Mouse (Mus musculus): ENCODE data around the gene Rpl36-ps4. TPM values are rescaled to one million over a fixed set of nuclear protein-coding genes. Genes with fewer than 3 reads are reported as not detected.
A peak's percentile ranks its signal among the peaks of the same experiment; 100 is the strongest.

Rpl36-ps4 gene
- not detected for total RNA-seq (2021)
- long read RNA-seq, experiment 1: 0 reads
- long read RNA-seq, experiment 2: 0 reads

- Histone ChIP-seq H3K4me3 (no peak within 1 kb of the TSS), H3K27ac (no peak within 1 kb of the TSS)
- intact Hi-C loops (cut with DNase I): no loop called here
- DNase-seq (ENCODE audit: extremely low spot score in 1 of 2, low spot score in 2 of 2): no peak
- TF ChIP-seq CTCF (IDR thresholded peaks at IDR 0.05): no peak
Measured at GRCm38 (mm10) chr17:87920677-87921076, at the start of gene Rpl36-ps4. Rpl36-ps4 (plus strand) TSS chr17:87920977.

DNA sequence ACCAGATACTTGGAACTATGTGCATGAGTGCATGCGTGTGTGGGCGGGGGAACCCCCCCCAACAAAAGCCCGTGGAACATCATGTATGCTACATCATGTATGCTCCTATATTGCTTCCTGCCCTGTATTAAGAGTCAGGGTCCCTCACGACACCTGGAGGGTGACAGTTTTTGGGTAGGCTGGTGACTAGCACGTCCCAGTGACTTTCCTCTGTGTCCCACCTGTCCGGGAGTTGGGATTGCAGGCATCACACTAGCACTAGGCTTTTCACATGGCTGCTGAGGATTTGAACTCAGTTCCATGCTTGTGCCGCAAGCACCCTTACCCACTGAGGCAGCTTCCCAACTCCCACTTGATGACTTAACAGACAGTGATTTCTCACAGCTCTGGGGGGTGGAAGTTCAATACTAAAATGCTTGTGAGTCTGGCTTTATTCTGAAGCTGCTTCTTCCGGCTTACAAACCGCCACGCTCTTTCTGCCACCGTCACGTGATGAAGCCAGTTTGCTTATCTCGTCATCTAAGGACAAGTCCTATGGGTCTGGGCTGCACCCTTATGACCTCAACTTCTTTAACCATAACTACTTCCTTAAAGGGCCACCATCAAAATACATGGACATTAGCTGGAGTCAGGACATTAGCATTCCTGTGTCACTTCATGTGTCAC lies 49.2 kb upstream of the Rpl36-ps4 start:
- TF ChIP-seq CTCF (IDR thresholded peaks at IDR 0.05): no peak
- H3K4me3 ChIP-seq: no peak overlapping the region
- no peak overlapping the region for H3K27ac ChIP-seq
- no peak for DNase-seq (ENCODE audit: extremely low spot score in 1 of 2, low spot score in 2 of 2)
- intact Hi-C loops (cut with DNase I): loop anchor here (10.0 kb wide), 1 partner anchor 147 kb away; no protein-coding TSS in a partner anchor

- no peak overlapping the region for H3K4me3 ChIP-seq
- no peak for DNase-seq (ENCODE audit: extremely low spot score in 1 of 2, low spot score in 2 of 2)
- no peak overlapping the region for H3K27ac ChIP-seq
- intact Hi-C loops (cut with DNase I): loop anchor here (10.0 kb wide), 1 partner anchor 147 kb away; no protein-coding TSS in a partner anchor
- TF ChIP-seq CTCF (IDR thresholded peaks at IDR 0.05): no peak
Measured at GRCm38 (mm10) chr17:87872286-87872685, 48.5 kb upstream of the Rpl36-ps4 start.

GRCm38 (mm10) chr17:87873456-87873855 lies 47.3 kb upstream of the Rpl36-ps4 start:
- intact Hi-C loops (cut with DNase I): loop anchor here (10.0 kb wide), 1 partner anchor 149 kb away; no protein-coding TSS in a partner anchor
- Histone ChIP-seq H3K4me3 (no peak overlapping the region), H3K27ac (no peak overlapping the region)
- no peak for DNase-seq (ENCODE audit: extremely low spot score in 1 of 2, low spot score in 2 of 2)
- TF ChIP-seq CTCF (IDR thresholded peaks at IDR 0.05): no peak

DNA sequence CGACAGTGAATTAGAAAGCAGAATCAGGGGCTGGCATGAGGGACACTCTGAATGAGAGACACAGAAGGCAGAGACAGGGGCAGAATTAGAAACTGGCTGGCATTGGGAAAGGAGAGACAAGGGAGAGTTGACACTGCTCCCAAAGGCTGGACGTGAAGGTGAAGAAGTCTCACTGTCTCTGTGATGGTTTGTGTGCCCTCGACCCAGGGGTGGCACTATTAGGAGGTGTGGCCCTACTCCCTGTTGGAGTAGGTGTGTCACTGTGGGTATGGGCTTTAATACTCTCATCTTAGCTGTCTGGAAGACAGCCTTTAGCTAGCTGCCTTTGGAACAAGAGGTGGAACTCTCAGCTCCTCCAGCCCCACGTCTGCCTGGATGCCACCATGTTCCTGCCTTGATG lies 46.8 kb upstream of the Rpl36-ps4 start:
- no peak for DNase-seq (ENCODE audit: extremely low spot score in 1 of 2, low spot score in 2 of 2)
- Histone ChIP-seq H3K27ac (no peak overlapping the region), H3K4me3 (no peak overlapping the region)
- no peak for TF ChIP-seq CTCF (IDR thresholded peaks at IDR 0.05)
- intact Hi-C loops (cut with DNase I): loop anchor here (10.0 kb wide), 1 partner anchor 149 kb away; no protein-coding TSS in a partner anchor

- no peak overlapping the region for H3K4me3 ChIP-seq
- DNase-seq (ENCODE audit: extremely low spot score in 1 of 2, low spot score in 2 of 2): no peak
- intact Hi-C loops (cut with DNase I): loop anchor here (5.0 to 10.0 kb wide), 3 partner anchors 78 to 183 kb away; partner anchors contain the start of gene Kcnk12
- no peak overlapping the region for H3K27ac ChIP-seq
- no peak for TF ChIP-seq CTCF (IDR thresholded peaks at IDR 0.05)
Measured at GRCm38 (mm10) chr17:87875346-87875920, 45.3 kb upstream of the Rpl36-ps4 start.

GRCm38 (mm10) chr17:87876295-87877000 lies 44.3 kb upstream of the Rpl36-ps4 start:
- no peak overlapping the region for H3K27ac ChIP-seq
- TF ChIP-seq CTCF (IDR thresholded peaks at IDR 0.05): no peak
- no peak for DNase-seq (ENCODE audit: extremely low spot score in 1 of 2, low spot score in 2 of 2)
- H3K4me3 ChIP-seq: no peak overlapping the region
- intact Hi-C loops (cut with DNase I): loop anchor here (5.0 to 10.0 kb wide), 3 partner anchors 79 to 184 kb away; partner anchors contain the start of gene Kcnk12

GRCm38 (mm10) chr17:87877207-87878073 lies 43.3 kb upstream of the Rpl36-ps4 start:
- H3K27ac ChIP-seq: 0 out of 2 replicates have a peak overlapping the region, but pooled peaks have one; percentile 11
- intact Hi-C loops (cut with DNase I): loop anchor here (5.0 to 10.0 kb wide), 3 partner anchors 80 to 185 kb away; partner anchors contain the start of gene Kcnk12
- peak; percentile 67 for TF ChIP-seq CTCF (IDR thresholded peaks at IDR 0.05)
- DNase-seq (ENCODE audit: extremely low spot score in 1 of 2, low spot score in 2 of 2): peak; percentile 22 to 29
- H3K4me3 ChIP-seq: no peak overlapping the region

DNA sequence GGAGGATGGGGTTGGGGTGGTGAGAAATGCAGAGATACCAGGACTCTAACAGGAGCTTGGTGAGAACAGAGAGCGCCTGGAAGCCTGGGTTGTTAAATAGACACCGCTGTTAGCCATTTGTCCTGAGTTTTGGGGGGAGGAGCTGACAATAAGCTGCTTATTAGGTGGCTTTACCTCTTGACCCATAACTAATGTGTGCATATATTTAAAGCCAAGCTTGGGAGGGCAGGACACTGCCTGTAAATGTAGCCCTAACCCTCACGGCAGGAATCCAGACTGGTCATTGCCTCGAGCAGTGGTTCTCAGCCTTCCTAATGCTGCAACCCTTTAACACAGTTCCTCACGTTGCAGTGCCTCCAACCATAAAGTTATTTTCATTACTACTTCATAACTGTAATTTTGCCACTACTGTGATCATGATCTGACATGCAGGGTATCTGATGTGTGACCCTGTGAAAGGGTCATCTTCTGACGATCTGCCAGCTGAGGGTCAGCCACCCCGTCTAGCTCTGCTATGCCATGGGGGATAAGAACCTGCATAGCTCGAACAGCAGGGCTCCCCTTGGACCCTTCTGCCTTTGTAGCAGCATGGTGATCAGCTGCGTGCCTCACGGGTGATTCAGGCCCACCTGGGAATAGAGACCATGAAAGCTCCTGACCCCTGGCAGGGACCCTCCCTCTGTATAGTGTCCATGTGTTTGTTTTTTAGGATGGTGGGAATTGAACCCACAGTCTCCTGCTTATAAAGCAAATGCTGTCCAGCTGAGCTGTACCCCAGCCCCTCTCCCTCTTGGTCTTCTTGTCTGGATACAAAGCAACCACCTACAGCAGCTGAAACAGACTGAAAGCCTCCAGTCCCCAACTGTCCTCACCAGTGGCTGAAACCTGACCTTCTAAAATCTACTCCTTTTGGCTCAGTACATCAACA lies 42.0 kb upstream of the Rpl36-ps4 start:
- Histone ChIP-seq H3K4me3 (no peak overlapping the region), H3K27ac (no peak overlapping the region)
- no peak for TF ChIP-seq CTCF (IDR thresholded peaks at IDR 0.05)
- no peak for DNase-seq (ENCODE audit: extremely low spot score in 1 of 2, low spot score in 2 of 2)
- intact Hi-C loops (cut with DNase I): loop anchor here (5.0 to 10.0 kb wide), 3 partner anchors 82 to 187 kb away; partner anchors contain the start of gene Kcnk12

All from left cerebral cortex, adult 2 months (tissue).